Mouse (Mus musculus) yolk sac, embryonic 10.5 days (tissue): Measurements from ENCODE around the gene Lrrfip1.
A peak's percentile ranks its signal among the peaks of the same experiment; 100 is the strongest.

ENCODE experiments used
- DNase-seq: peaks from one replicate; pipeline ENCODE4 v3.0.0-alpha.2; 2017; ENCODE audit warnings: low spot score

Gene Lrrfip1

DNA sequence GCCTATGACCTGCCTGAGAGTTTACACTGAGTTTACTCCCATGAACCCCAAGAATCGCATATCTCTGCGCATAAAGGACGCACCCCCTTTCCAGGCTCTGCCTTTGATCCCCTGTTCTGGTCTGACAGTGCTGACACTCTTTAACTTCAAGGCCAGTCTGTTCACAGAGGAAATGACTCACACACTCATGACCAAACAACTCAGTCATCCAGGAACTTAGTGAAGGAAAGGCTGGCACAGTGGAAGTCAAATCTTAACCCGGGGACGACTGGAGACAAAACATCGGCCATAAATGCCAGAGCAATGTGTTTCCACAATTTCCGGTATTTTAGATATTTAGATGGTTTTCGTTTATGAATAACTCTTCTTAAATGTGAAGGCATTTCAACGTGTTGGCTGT is 25.4 kb downstream of the Lrrfip1 start:
- DNase-seq, result no peak

DNA sequence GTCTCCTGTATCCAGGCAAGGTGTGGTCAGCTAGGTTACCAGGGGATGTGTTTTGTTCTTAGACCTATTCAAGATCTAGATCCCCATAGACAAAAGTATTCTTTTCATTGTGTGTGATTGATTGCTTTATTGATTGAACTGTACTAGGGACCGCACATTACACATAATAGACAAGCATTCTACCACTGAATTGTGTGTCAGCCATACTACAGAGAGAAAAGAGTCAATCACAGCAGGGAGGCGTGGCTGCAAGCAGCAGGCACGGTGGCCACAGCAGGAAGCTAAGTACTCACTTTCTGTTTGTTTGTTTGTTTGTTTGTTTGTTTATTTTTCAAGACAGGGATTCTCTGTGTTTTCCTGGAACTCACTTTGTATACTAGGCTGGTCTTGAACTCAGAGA is 25.9 kb downstream of the Lrrfip1 start:
- DNase-seq, result no peak

DNA sequence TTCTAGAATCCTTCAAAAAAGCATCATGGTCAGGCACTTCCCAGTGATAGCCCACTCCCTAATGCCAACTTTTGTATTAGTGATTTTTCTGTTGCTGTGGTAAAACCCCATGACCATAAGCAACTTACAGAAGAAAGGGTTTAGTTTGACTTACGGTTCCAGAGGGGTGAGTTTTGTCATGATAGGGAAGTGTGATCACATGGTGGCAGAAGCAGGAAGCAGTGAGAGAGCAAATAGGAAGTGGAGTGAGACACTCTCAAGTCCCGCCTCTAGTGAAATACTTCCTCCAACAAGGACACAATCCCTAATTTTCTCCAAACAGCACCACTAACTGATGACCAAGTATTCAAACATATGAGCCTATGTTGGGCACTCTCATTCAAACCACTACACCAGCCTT is 28.4 kb downstream of the Lrrfip1 start:
- no peak for DNase-seq

DNA sequence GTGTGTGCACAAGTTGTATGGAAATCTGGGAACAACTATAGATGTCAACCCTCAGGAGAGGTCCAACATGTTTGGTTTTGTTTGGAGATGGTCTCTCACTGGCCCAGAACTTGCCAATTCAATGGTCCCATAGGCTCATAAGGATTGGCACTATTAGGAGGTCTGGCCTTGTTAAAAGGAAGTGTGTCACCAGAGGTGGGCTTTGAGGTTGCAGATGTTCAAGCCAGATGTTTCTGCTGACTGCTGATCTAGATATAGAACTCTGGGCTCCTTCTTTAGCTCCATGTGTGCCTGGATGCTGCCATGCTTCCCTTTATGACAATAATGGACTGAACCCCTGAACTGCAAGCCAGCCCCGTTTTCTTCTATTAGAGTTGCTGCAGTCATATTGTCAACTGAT is 31.8 kb downstream of the Lrrfip1 start:
- DNase-seq, result no peak

DNA sequence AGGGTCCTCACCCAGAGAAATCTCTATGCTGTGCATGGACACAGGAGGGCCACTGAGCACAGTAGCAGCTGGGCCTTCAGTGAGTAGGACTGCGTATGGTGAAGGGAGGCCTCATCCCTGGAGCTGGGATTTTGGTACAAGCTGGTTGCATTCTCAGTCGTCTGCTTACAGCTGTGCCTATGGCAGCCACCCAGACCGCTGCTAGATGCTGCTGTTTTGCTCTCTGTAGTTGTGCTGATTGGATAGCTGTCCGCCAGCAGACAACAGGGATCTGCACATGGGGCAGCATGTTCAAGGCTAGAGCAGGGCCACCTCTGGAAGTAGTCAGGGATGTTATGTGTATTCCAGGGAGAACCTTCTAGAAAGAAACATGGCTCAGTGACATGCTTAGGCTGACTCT is 33.0 kb downstream of the Lrrfip1 start:
- no peak for DNase-seq

DNA sequence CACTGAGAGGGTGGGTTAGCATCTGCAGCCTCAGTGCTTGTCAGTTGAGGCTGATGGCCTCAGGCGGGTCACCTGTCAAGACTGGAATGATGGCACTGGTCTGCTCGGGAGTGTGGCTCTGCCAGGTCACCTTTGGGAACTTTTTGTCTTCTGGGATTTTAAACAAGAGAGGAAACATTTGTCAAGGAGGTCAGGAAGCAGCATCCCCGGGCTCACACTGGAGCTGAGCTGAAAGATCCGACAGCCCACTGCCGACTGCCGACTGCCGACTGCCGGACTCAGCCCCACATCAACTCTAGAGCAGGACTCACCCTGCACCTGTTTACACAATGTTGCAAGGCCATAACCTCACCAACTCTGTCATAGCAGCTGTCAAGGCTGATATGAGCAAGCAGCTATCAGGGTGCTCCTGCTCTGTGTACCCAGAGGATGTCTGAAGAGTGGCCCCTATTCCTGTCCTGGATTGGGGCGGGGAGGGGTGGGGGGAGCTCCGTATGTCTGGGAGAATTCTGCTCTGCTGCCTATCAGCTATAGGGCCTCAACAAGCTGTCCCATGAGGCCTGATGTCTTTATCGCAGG is 33.9 kb downstream of the Lrrfip1 start:
- DNase-seq, result no peak

DNA sequence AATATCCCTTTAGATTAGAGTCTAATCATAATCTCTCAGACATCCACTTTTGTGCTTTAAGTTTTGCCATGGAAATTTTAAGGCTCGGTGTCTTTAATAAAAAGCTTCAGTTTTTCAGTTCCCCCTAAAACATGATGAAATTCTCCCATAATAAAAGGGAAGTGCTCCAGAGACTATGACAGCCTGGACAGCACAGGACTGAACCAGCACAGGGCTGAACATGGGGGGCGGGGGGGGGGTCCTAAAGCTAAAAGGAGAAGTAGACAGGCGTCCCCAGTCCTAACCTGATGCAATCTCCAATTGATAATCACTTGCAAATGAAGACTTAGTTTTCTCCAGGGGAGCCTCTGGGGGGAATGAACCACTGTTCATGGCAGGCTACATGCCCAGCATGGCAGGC is 36.0 kb downstream of the Lrrfip1 start:
- no peak for DNase-seq

DNA sequence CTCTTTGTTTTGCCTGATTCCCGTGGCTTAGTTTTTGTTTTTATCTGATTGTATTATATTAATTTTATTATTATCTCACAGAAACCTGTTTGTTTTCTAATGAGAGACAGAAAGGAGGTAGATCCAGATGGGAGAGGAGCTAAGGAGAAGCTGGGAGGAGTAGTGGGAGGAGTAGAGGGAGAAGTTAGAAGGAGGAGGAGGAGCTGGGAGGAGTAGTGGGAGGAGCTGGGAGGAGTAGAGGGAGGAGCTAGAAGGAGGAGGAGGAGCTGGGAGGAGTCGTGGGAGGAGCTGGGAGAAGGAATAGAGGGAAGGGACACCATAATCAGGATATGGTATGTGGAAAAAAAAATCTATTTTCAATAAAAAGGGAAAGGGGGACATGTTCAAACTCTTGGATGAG is 36.7 kb downstream of the Lrrfip1 start:
- no peak for DNase-seq

DNA sequence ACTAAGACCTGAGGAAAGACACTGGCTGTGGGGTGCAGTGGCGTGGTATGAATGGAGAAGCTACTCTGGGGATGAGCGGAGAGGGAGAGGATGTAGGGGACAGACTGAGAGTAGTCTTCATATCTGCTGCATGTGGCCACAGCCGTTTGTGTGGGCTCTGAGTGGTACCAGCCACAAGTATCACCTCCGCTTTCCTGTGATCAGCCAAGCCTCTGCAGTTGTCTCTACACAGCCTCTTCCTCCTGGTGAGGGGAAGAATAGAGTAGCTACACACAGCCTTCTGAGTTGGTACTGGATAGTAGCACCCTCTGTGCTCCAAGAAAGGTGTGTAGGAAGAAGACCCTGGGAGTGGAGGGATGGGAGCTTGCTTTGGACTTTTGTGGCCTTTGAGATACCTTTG is 38.7 kb downstream of the Lrrfip1 start:
- DNase-seq, result no peak

DNA sequence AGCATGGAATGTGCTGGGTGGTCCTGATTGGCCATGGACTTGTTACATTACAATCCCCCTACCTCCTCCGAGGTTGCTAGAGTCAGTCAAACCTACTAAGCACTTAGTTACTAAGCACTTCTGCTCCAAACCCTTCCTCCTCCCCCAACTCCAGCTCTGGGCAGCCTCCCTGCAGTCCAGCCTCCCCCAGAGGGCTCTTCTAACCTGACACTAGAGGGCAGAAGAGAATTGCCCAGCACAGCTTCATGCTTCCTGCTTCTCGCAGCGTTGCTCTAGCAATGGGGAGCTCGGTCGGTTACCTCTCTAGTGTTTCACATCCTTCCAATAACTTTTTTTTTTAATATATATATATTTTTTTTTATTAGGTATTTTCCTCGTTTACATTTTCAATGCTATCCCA is 39.5 kb downstream of the Lrrfip1 start:
- DNase-seq, result no peak

DNA sequence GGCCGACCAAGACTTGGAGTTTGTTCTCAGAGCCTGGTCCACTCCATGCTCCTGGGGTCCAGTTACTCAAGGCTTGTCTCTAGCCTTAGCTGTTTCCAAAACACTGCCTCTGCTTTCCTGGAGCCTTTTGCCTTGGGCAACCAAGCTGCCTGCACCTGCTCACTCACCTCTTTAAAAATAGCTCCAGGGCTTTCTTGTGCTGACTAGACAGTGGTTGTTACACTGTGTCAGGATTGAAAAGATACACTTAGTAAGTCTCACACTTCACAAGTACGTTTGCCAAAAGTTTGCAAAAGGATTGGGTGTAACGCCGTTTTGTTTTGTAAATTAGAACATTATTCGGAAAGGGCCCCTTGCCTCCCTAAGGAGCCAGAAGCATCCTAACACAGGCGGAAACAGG is 40.0 kb downstream of the Lrrfip1 start:
- DNase-seq, result no peak

DNA sequence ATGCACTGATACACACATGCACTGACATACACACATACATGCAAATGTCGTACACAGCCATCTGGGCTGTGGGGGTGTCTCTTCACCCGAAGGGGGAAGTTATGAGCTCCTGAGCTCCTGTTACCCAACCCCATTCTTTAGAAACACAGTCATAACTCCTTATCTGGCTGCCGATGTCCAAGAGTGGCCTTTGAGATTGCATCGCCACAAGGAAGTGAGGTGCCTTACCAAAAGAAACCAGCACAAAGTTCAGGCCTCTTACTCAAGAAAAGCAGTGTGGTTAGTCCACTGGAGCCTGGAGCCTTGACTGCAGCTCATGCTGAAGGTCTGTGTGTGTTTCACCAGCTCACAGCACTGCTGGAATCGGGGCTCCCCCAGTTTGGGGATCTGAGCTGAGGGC is 43.1 kb downstream of the Lrrfip1 start:
- peak; percentile 62 for DNase-seq

DNA sequence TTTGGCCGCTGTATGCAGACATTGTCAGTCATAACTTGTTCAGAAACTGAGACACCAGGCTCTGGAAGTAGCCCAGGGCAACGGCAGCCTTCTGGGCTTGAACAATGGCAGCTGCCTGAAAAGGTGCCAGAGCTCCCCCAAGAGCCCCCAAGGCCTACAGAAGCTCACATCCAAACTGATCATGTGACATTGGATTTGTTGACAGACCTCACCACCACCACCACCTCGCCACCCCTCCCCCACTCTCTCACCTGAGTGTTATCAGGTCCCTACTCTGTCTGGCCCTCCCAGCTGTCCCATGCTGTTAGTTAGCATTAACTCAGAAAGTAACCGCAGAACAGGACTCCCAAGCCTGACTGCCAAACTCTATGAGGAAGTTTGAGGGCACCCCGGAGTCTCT is 44.7 kb downstream of the Lrrfip1 start:
- DNase-seq, result peak; percentile 91

DNA sequence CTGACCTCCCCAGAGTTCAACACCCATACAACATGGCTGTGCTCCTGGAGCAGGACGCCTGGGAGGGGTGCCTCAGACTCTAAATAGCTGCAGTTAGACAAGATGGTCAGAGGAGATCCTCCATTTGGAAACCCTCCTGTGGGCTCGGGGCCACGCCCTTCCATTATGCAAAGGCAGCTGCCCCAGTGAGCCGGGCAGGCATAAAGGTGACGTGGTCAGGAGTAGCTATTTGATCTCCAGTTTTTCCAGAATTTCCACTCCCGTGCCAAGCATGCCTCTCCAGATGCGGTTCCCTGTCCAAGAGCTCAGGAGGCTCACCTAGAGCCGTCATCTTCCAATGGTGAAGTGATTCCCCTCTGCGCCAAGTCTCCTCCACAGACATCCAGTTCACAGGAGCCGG is 45.6 kb downstream of the Lrrfip1 start:
- no peak for DNase-seq

DNA sequence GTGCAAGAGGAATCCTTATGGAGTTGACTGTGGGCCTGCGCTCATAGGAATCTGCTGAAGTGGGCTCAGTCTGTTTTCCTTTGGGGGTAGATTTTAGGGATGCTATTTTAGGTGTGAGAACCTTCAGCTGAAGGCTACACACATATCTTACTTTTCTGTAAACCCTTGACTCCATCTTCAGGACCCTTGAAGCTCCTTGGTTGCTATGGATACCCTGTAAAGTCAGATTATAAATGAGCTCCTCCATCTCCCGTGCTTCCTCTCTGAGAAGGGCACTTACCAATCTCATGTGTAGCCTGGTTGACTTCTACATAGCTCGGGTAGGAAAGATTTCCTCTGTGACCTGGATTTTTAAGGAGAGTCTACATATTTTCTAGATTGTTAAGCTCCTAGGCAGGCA is 46.1 kb downstream of the Lrrfip1 start:
- DNase-seq, result no peak

DNA sequence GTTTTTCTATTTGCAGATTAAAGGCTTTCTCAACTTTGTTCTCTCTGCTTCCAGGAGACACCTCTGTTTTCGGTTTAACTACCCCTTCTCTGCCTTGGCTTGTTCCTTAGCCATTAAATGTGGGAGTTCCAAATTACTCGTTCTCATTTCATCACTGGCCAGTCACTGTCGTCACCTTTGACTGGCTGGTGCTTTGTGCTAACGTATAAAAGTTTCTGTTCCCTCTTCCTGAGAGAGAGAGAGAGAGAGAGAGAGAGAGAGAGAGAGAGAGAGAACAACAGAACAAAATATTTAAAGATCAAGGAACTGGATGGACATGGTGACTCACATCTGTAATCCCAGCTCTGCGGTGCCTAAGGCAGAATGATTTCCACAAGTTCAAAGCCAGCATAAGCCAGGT is 47.7 kb downstream of the Lrrfip1 start:
- no peak for DNase-seq

DNA sequence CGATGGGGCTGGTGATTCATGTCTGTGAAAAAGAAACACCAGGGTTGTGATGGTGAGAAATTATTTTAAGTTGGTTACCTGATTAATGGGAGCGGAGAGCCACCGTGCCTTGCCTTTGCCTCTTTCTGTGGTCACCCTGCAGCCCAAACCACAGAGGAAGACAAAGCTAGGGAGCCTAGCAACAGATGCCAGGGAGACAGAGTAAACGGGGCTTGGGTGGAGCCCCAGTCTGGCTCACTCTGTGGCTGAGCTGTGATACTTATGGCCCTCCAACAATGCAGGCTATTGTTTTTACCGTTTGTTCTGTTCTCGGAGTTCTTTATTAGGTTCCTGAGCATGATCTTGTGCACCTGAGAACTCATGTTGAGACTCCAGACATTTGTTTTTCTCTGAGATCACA is 50.8 kb downstream of the Lrrfip1 start:
- no peak for DNase-seq

DNA sequence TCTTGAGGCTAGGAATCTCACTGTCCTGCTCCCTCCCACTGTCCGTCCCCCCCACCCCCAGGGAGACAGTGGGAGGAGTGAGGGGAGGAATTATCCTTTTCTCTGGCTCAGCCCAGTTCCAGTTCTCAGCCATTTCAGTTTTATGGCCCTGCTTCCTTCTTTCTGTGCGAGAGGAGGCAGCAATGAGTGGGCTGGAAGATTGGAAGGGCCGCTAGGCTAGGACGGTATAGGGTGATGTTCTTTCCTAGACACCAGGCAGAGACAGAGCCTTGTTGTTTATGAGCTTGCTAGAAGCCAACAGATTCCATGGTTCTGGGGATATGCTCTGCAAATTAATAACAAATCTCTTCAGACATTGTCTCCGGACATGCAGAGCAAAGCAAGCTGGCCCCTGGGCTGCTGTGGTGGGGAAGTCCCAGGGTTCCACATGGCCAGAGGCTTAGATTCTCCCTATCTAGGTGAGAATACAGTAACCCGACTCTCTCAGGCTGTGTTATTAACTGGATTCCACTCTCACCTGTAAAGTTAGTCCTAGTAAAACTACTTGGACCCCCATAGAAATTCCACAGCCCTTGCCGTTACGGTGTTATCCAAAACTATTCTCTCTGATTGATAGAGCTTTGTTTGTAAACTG is 53.0 kb downstream of the Lrrfip1 start:
- no peak for DNase-seq

DNA sequence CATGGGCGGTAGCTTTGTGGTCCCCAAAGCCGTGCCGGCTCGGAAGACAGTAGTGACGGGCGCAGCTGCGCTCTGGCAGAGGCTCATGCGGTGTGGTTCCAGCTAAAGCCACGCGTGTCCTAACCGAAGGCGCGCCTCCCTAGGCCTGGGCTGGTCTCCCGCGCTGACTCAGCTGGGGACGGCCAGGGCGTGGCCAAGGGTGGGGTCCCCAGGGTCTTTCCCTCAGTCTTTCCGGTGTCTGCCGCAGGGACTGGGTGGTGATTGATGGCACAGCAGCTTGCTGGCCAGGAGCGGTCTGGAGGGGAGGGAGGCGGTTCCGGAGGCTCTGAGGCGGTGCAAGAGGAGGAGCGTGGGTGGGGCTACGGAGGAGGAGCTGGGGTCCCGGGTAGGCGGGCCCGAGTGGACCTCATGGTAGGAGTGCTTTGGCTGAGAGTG is 54.2 kb downstream of the Lrrfip1 start:
- DNase-seq, result peak; percentile 99

DNA sequence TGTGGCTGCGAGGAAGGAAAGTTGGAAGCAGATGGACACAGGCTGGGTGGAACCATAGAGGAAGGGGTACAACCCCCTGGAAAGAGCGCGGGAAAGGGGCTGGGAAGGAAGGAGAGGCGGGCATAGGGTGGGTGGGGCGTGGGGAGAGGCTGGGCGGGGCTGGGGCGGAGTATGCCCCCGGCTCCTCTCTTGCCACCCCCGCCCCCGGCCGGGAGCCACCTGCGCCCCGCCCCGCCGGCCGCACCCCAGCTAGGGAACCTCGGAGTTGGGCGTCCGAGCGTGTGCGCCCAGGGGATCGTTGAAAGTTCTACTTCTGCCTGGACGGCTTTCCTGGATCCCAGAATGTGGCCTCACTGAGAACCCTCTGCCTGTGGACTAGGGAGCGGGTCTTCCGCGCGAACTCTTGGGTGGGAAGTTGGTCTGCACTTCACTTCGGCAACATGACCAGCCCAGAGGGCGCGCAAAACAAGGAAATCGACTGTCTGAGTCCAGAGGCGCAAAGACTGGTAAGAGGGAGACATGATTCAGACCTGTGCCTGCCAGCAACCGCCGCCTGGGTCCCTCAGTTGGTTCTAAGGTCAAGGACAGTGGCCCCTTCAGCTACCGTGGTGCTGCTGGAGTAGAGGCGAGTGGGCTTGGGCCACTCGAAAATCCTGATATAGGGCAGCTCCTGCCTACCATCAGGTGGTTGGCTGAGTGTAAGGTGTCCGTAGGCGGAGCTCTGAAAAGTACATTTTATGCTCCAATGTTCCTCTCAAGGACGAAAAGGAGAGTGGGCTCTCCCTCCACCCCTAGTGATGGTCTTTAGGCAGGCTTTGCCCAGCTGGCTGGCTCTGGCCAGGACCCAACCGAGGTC is 54.9 kb downstream of the Lrrfip1 start:
- DNase-seq, result peak; percentile 94

DNA sequence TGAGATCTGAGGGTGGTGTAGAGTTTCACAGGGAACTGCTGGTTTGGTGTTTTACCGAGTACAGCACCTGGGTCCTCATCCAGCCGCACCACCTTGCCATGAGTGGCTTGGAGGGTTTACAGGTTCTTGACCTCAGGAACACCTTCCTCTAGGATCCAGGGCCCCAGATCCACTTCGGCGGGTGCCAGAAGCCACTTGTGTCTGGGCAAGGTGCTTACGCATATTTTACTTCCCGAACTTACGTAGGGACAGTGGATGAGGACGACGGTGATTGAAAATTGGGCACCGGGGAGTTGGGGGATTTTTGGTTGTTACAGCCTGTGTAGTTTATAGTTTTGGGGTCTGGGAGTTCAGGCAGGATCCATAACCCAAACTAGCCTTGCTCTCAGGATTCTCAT is 55.5 kb downstream of the Lrrfip1 start:
- no peak for DNase-seq

DNA sequence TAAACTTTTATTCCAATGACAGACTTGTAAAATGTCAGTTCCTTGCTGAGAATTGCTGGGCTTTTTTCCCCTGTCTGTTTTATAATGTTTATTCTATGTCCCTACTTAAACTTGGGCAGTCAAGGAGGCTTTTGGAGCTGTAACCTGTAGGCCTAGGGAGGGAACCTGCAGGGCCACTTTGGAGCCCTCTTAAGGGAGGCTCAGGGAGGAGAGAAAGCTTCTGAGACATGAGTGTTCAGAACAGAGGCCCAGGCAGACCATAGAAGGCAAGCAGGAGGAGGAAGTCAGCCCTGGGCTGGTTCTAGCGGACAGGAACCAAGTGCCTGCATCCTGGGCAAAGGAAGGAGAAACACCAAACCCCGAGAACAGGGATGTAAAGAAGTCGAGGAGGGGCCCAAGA is 56.3 kb downstream of the Lrrfip1 start:
- DNase-seq, result no peak

DNA sequence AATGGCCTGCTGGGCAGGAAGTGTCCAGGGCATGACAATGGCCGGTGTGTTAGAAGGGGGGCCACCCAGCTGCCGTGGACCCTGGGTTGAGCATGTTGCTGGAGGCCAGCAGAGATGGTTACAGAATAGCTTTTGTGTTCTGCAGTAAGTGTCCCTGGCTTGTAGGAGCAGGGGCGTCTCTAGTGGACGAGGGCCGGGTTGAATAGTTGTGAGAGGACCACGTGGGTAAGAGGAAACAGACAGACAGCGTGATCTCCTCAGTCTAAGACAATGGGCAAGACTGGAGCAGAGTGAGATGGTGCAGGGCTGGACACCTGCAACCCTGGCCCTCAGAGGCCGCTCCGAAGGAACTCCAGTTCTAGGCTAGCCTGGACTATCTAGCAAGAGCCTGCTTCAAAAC is 57.2 kb downstream of the Lrrfip1 start:
- no peak for DNase-seq

DNA sequence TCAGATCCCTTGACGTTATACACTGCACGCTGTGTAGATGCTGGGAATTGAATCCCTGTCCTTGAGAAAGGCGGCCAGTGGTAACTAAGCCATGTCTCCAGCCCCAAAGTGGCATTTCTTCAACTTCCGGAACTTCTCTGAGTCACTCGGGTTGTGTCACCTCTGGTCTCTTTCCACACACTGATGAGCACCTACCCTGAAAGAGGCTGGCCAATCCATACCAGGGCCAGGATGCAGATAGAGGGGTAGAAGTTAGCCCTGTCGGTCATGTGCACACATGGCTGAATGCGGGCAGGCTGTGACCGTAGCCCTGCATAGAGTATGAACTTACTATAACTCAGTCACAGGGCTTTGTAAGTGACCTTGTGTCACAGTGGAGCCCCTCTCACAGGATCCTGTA is 57.9 kb downstream of the Lrrfip1 start:
- no peak for DNase-seq
